Mouse (Mus musculus) C2C12 (cell line): ENCODE measurements at regions not wholly inside any gene's neighbourhood (a gene's known extent, or its start where the extent isn't known, plus 50 kb on each side); places are given as distances from the start of the nearest gene placed in this dataset.

ENCODE experiments used
- CTCF ChIP-seq: IDR thresholded peaks from one replicate; pipeline ENCODE4 v1.5.1; 2011; ENCODE audit not compliant: control insufficient read depth, insufficient read depth, insufficient read length
- USF1 ChIP-seq: IDR thresholded peaks from one replicate; pipeline ENCODE4 v1.6.1; 2011; ENCODE audit warnings: low read depth, mild to moderate bottlenecking, control low read depth, moderate library complexity

GRCm38 (mm10) chr9:61790849-61791248 lies 123.5 kb downstream of the Rplp1 start:
- TF ChIP-seq CTCF (no peak), USF1 (no peak)
